Mouse (Mus musculus) forebrain, embryonic 13.5 days (tissue): ENCODE results near the gene Nek4. TPM values are rescaled to one million over a fixed set of nuclear protein-coding genes. Genes with fewer than 3 reads are reported as not detected.

Experiments
- ATAC-seq: fragments of 200-750 bp; cut with Nextera tagmentation; 2 replicates; pipeline ENCODE4 v1.8.0; 2017
- H3K27ac ChIP-seq: fragments of 300-500 bp; sonication (generic); 2 replicates; pipeline ENCODE4 v1.5.1; 2015; ENCODE audit warnings: inconsistent platforms, mild to moderate bottlenecking, moderate library complexity
- H3K27me3 ChIP-seq: fragments of 300-500 bp; sonication (generic); 2 replicates; pipeline ENCODE4 v1.6.1; 2015; ENCODE audit warnings: mild to moderate bottlenecking, inconsistent platforms
- H3K36me3 ChIP-seq: fragments of 300-500 bp; sonication (generic); 2 replicates; pipeline ENCODE4 v1.6.1; 2015; ENCODE audit warnings: mild to moderate bottlenecking, inconsistent platforms; ENCODE audit not compliant: poor library complexity, severe bottlenecking
- H3K4me1 ChIP-seq: fragments of 300-500 bp; sonication (generic); 2 replicates; pipeline ENCODE4 v1.6.1; 2015; ENCODE audit warnings: inconsistent platforms
- H3K4me2 ChIP-seq: fragments of 300-500 bp; sonication (generic); 2 replicates; pipeline ENCODE4 v1.6.1; 2015; ENCODE audit warnings: inconsistent platforms, mild to moderate bottlenecking, moderate library complexity
- H3K4me3 ChIP-seq: fragments of 300-500 bp; sonication (generic); 2 replicates; pipeline ENCODE4 v1.5.1; 2015; ENCODE audit warnings: mild to moderate bottlenecking, inconsistent platforms
- H3K9ac ChIP-seq: fragments of 300-500 bp; sonication (generic); 2 replicates; pipeline ENCODE4 v1.6.1; 2015; ENCODE audit warnings: mild to moderate bottlenecking, inconsistent platforms
- H3K9me3 ChIP-seq: fragments of 300-500 bp; sonication (generic); replicated peaks from 2 replicates; pipeline ENCODE4 v1.6.1; 2016; ENCODE audit warnings: inconsistent platforms
- WGBS: fragments of 180-500 bp; shearing (Covaris S2); methylation state at CpG from one replicate; pipeline ENCODE4 v1.1.7; 2015; 5-methylcytosine and 5-hydroxymethylcytosine counted together
- polyA plus RNA-seq: library from polyadenylated mRNA; unstranded; fragments of >200 nt; fragmentation: Nextera tagmentation; extraction: Ambion mirVana; gene quantifications from 2 replicates; pipeline ENCODE4 v1.2.1, GENCODE M21; 2015

Nek4 gene
- polyA plus RNA-seq, 1 experiment from 2014 or later: 17.8 TPM

DNA sequence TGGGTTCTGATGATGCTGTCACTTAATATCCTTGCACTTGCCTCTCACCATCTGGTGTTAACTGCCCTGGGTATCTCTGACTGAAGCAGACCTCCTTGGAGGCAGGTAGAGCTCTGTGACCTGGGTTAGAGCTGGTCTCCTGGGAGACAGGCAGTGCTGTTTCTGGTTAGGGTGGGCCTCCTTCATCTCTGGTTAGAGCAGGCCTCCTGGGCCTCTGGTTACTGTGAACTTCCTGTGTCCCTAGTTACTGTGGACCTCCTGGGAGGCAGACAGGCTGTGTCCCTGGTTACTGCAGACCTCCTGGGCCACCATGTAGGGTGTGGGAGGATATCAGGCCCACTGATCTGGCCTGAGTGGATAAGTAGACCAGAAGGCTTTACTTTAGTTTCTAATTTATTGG lies 45.2 kb downstream of the Nek4 start:
- H3K36me3 ChIP-seq: peaks cover 23% of the 10 kb centered on the region
- no peaks in the 10 kb centered on the region for H3K27me3 ChIP-seq

DNA sequence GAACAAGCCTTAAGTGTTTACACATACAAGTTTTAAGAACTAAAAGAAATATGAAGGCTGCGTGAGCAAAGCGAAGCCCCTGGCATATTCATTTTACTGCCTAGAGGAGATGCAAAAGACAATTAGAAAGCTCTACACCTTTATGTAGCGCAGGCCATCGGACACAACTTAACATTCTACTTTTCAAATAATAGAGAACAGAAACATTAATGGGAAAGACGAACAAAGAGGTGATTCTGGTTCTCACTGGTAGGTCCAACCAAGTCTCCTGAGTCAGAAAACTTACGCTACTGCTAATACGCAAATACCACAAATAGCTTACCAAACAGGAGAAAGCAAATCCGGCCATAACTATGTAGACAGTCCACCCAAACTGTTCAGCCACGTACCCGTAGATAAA lies 49.2 kb downstream of the Nek4 start:
- no peak for ATAC-seq
- Histone ChIP-seq H3K27me3 (no peaks in the 10 kb centered on the region), H3K27ac (no peak overlapping the region), H3K9me3 (no peaks in the 10 kb centered on the region), H3K4me2 (peak overlapping the region; percentile 84), H3K9ac (peak overlapping the region; percentile 96), H3K4me3 (peak overlapping the region; percentile 96), H3K36me3 (peaks cover 23% of the 10 kb centered on the region), H3K4me1 (peaks cover 18% of the 10 kb centered on the region)
- 66% methylated on average over 10 of the region's 10 CpGs for WGBS

More for the DNA sequence above, 45.2 kb downstream of the Nek4 start:
- no peak overlapping the region for H3K4me3 ChIP-seq
- H3K4me2 ChIP-seq: no peak overlapping the region
- ATAC-seq: no peak
- no peak overlapping the region; the same call in 1 of the 2 replicates for H3K9ac ChIP-seq
- H3K9me3 ChIP-seq: no peaks in the 10 kb centered on the region
- H3K4me1 ChIP-seq: peaks cover 10% of the 10 kb centered on the region
- H3K27ac ChIP-seq: no peak overlapping the region

GRCm38 (mm10) chr14:31000816-31001306 lies 49.7 kb downstream of the Nek4 start:
- WGBS: under 1% methylated on average over 21 of the region's 21 CpGs
- no peaks in the 10 kb centered on the region for H3K9me3 ChIP-seq
- H3K4me1 ChIP-seq: peaks cover 18% of the 10 kb centered on the region
- peak overlapping the region; percentile 96 for H3K9ac ChIP-seq
- no peaks in the 10 kb centered on the region for H3K27me3 ChIP-seq
- ATAC-seq: peak; percentile 52
- H3K4me3 ChIP-seq: peak overlapping the region; percentile 96
- H3K4me2 ChIP-seq: peak overlapping the region; percentile 84
- no peak overlapping the region for H3K27ac ChIP-seq
- peaks cover 23% of the 10 kb centered on the region for H3K36me3 ChIP-seq

DNA sequence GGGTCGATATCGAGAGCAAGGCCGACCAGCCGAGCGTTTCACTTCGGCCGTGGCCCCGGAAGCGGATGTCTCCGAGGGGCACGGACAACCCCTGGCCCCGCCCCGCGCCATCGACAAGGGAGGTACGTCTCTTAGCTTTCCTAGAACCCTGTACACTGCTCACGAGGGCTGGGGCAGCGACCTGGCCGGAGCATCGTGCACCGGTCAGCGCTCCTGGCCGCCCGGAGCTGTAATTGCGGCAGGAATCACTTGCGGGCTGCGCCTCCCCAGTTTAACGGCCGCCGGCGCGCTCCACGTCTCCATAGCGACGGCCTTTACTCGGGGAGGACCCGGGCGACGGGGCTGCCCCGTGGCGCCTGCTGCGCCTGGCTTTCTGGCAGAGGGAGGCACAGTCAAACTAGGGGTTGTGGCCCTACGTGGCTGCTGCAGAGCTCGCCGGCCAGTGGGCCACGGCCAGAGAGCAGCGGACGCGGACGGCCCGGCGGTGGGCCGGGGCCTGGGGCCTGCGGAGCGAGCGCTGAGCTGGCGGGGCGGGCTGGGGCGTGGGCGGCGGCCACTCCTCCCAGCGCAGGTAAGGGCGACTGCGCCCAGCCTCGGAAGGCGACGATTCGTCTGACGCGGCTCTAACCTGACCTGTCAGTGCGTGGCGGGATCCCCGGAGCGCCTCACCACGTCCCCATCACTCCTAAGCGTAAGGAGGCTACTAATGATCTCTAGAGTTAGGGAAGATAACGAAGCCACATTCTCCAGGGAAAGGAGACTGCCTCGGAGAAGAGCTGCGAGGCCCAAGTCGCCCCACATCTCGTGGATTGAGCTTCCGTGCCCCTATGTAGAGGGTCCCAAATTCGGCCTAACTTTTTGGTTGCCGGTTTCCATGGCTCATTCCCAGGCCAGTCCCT lies 50.4 kb downstream of the Nek4 start, which contains the start of the genes Glt8d1 and Spcs1:
Glt8d1 (plus strand) TSS at position 94 of the 899 bp plus-strand sequence.
Spcs1 (minus strand) TSS at position 366 of the 899 bp plus-strand sequence.
- under 1% methylated on average over 84 of the region's 84 CpGs for WGBS
- H3K4me2 ChIP-seq: peak within 1 kb of the TSS; percentile 84
- peaks cover 18% of the 10 kb centered on the region for H3K4me1 ChIP-seq
- no peaks in the 10 kb centered on the region for H3K27me3 ChIP-seq
- H3K9ac ChIP-seq: peak within 1 kb of the TSS; percentile 96
- peak within 1 kb of the TSS; percentile 96 for H3K4me3 ChIP-seq
- H3K36me3 ChIP-seq: peaks cover 19% of the 10 kb centered on the region; the same call in 1 of the 2 replicates
- no peaks in the 10 kb centered on the region for H3K9me3 ChIP-seq
- peak; percentile 96 for ATAC-seq
- H3K27ac ChIP-seq: peak within 1 kb of the TSS; percentile 89

- Histone ChIP-seq H3K27ac (no peak overlapping the region), H3K4me1 (peaks cover 18% of the 10 kb centered on the region), H3K4me2 (no peak overlapping the region), H3K9me3 (no peaks in the 10 kb centered on the region), H3K36me3 (peaks cover 25% of the 10 kb centered on the region), H3K9ac (no peak overlapping the region), H3K27me3 (no peaks in the 10 kb centered on the region), H3K4me3 (no peak overlapping the region)
- ATAC-seq: no peak
- WGBS: 90% methylated on average over 2 of the region's 2 CpGs
Observed at GRCm38 (mm10) chr14:31004527-31004926, 53.4 kb downstream of the Nek4 start.

DNA sequence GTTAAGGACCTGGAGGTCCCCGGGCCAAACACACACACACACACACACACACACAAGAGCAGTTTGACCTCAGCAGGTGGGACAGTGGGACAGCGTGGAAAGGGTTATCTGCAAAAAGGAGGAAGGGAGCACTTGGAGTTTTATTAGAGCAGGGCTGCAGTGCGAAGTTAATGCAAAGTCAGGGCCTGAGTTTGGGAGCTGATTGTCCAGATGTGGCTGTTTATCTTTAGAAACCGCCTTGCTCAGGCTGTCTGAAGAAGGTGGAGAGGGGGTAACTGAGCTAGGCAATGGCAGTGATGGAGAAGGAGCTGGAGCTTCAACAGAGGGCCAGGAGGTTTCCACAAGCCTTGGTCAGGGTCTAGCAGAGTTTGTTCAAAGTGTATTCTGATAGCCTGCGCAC lies 55.6 kb downstream of the Nek4 start:
- Histone ChIP-seq H3K9ac (no peak overlapping the region), H3K4me1 (peaks cover 8% of the 10 kb centered on the region), H3K4me3 (no peak overlapping the region), H3K27ac (no peak overlapping the region), H3K27me3 (no peaks in the 10 kb centered on the region), H3K4me2 (no peak overlapping the region), H3K9me3 (no peaks in the 10 kb centered on the region), H3K36me3 (peaks cover 47% of the 10 kb centered on the region)
- WGBS: 89% methylated on average over 5 of the region's 5 CpGs
- no peak for ATAC-seq

GRCm38 (mm10) chr14:31011588-31011987 lies 60.4 kb downstream of the Nek4 start:
- Histone ChIP-seq H3K27me3 (no peaks in the 10 kb centered on the region), H3K4me2 (no peak overlapping the region), H3K9me3 (no peaks in the 10 kb centered on the region), H3K27ac (no peak overlapping the region), H3K9ac (no peak overlapping the region), H3K36me3 (peaks cover 95% of the 10 kb centered on the region), H3K4me1 (no peaks in the 10 kb centered on the region), H3K4me3 (no peak overlapping the region)
- no peak for ATAC-seq
- WGBS: 95% methylated on average over 3 of the region's 3 CpGs

DNA sequence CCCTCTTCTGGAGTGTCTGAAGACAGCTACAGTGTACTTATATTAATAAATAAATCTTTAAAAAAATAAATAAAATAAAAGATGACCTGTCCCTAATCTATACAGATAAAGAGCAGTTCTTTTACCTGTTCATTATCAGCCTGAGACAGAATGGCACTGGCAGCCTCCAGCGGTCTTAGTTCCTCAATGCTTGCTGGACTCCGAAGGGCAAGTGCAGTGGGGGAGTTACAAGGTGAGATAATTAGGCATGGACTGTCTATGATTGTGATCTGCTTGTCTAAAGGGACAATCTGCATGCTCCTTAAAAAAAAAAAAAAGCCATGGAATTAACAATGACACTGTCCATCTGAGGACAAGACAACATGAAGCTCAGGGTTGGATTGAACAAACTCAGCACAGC lies 62.8 kb downstream of the Nek4 start:
- Histone ChIP-seq H3K27ac (no peak overlapping the region), H3K4me2 (no peak overlapping the region), H3K9ac (no peak overlapping the region), H3K36me3 (peaks cover 84% of the 10 kb centered on the region), H3K9me3 (no peaks in the 10 kb centered on the region), H3K4me1 (peaks cover 15% of the 10 kb centered on the region), H3K4me3 (no peak overlapping the region), H3K27me3 (no peaks in the 10 kb centered on the region)
- 97% methylated on average over 2 of the region's 2 CpGs for WGBS
- ATAC-seq: no peak

- Histone ChIP-seq H3K4me3 (no peak overlapping the region), H3K4me1 (peaks cover 26% of the 10 kb centered on the region), H3K27ac (no peak overlapping the region), H3K36me3 (peaks cover 64% of the 10 kb centered on the region), H3K9me3 (no peaks in the 10 kb centered on the region), H3K9ac (no peak overlapping the region), H3K4me2 (no peak overlapping the region), H3K27me3 (no peaks in the 10 kb centered on the region)
- WGBS: 83% methylated on average over 1 of the region's 1 CpGs
- no peak for ATAC-seq
Observed at GRCm38 (mm10) chr14:31016063-31016462, 64.9 kb downstream of the Nek4 start.

DNA sequence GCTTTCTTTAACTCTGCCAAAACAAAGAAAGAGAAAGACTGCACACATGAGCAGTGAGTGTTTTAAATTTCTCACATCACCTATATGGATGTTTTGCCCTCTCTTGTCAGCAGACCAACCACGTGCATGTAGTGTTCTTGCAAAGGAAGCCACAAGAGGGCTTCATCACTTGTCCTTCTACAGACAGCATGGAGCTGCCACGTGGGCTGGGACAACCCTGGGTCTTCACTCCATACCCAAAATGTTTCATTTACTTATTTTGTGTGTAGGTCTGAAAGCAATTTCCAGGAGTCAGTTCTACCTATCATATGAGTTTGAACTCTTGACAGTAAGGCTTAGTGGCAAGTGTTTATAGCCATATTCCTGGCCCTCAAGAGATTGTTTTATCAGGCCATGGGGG lies 66.7 kb downstream of the Nek4 start:
- H3K36me3 ChIP-seq: peaks cover 54% of the 10 kb centered on the region

DNA sequence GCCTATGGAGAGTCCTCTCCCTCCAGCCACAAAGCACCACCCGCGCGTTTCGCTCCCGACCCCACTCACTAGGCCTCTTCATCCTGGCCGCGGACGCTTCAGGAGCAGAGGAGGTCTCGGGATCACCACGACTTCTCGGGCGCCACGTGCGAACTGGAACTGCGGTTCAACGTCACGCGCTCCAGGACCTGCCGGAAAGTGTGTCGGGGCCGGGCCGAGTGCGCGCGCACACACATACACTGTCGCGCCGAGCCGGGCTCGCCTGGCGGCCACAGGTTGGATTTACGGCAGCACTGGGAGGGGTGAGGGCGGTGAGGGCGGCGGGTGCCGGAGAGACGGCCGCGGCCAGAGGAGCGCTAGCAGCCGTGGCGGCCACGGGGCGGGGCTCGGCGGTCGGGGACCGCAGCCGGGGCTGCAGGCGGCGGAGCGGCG lies 67.7 kb downstream of the Nek4 start, which contains the start of the genes Pbrm1 and Gnl3:
Pbrm1 (plus strand) TSS at position 279 of the 432 bp plus-strand sequence.
Gnl3 (minus strand) TSS at position 293 of the 432 bp plus-strand sequence.
- peaks cover 52% of the 10 kb centered on the region for H3K36me3 ChIP-seq
- H3K9ac ChIP-seq: peak within 1 kb of the TSS; percentile 88

More for the DNA sequence above, 66.7 kb downstream of the Nek4 start:
- Histone ChIP-seq H3K4me2 (peak overlapping the region; percentile 88), H3K9ac (peak overlapping the region; percentile 88), H3K27me3 (no peaks in the 10 kb centered on the region), H3K4me1 (peaks cover 42% of the 10 kb centered on the region), H3K27ac (no peak overlapping the region), H3K4me3 (peak overlapping the region; percentile 78), H3K9me3 (no peaks in the 10 kb centered on the region)
- 1% methylated on average over 2 of the region's 2 CpGs for WGBS
- ATAC-seq: no peak

More for the DNA sequence above, 67.7 kb downstream of the Nek4 start, which contains the start of the genes Pbrm1 and Gnl3:
- WGBS: under 1% methylated on average over 49 of the region's 53 CpGs
- peaks cover 43% of the 10 kb centered on the region for H3K4me1 ChIP-seq
- H3K4me3 ChIP-seq: peak within 1 kb of the TSS; percentile 78
- no peaks in the 10 kb centered on the region for H3K9me3 ChIP-seq
- H3K4me2 ChIP-seq: peak within 1 kb of the TSS; percentile 88
- peak within 1 kb of the TSS; percentile 99 for H3K27ac ChIP-seq
- ATAC-seq: peak; percentile 96
- no peaks in the 10 kb centered on the region for H3K27me3 ChIP-seq
